Mouse (Mus musculus): ENCODE results near the gene Cdc42bpg.

DNA sequence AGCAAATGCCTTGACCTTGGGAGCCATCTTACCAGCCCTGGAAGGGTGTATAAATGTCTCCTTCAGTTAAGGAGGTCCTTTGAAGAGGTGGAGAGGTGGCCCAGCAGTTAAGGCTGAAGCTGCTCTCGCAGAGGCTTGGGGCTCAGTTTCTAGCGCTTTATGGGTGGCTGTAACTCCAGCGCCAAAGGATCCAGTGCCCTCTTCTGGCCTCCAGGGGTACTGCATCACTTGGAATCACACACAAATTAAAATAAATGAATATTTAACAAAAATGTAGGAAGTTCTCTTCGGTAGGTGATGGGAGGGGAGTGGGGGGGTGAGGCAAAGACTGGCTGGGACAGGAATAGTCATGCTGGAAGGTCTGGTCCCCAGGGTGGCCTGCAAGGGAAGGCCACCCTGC is 45.3 kb upstream of the Cdc42bpg start:
- TF ChIP-seq CTCF (IDR thresholded peaks at IDR 0.05; ENCODE audit: insufficient read depth, low read depth, low read length) (peak; percentile 38; the same call in 1 of the 2 replicates), POLR2A (IDR thresholded peaks at IDR 0.05; ENCODE audit: insufficient read depth, low read depth, low read length) (no peak)
